Mouse (Mus musculus) thymus, adult 2 months (tissue): Measurements from ENCODE around the gene Lrrc72. TPM values are rescaled to one million over a fixed set of nuclear protein-coding genes. Genes with fewer than 3 reads are reported as not detected.

Source experiments
- DNase-seq: peaks from one replicate; pipeline ENCODE4 v3.0.0; 2021
- H3K27ac ChIP-seq: fragments of 200-500 bp; 2 replicates; pipeline ENCODE4 v1.5.1; 2012; ENCODE audit warnings: low read length, control low read depth; ENCODE audit not compliant: control insufficient read depth, insufficient read depth
- H3K27me3 ChIP-seq: fragments of 200-500 bp; 2 replicates; pipeline ENCODE4 v1.6.1; 2012; ENCODE audit warnings: mild to moderate bottlenecking, low read length, moderate library complexity, mixed read lengths; ENCODE audit not compliant: control insufficient read depth, insufficient read depth
- H3K36me3 ChIP-seq: fragments of 200-500 bp; 2 replicates; pipeline ENCODE4 v1.6.1; 2012; ENCODE audit warnings: mild to moderate bottlenecking, low read length, moderate library complexity; ENCODE audit not compliant: control insufficient read depth, insufficient read depth
- H3K4me1 ChIP-seq: fragments of 200-500 bp; replicated peaks from 2 replicates; pipeline ENCODE4 v1.6.1; 2012; ENCODE audit warnings: low read length; ENCODE audit not compliant: control insufficient read depth, insufficient read depth
- H3K4me3 ChIP-seq: fragments of 200-500 bp; 2 replicates; pipeline ENCODE4 v1.5.1; 2012; ENCODE audit warnings: mild to moderate bottlenecking, low read length, control low read depth, moderate library complexity; ENCODE audit not compliant: control insufficient read depth, insufficient read depth
- CTCF ChIP-seq: fragments of 200-500 bp; IDR thresholded peaks from 2 replicates; pipeline ENCODE4 v1.5.1; 2012; ENCODE audit warnings: mild to moderate bottlenecking, control low read depth, low read length, moderate library complexity, borderline replicate concordance; ENCODE audit not compliant: control insufficient read depth, poor library complexity, insufficient read depth; ENCODE audit errors: extremely low read depth
- POLR2A ChIP-seq: fragments of 200-500 bp; IDR thresholded peaks from 2 replicates; pipeline ENCODE4 v1.6.1; 2012; ENCODE audit warnings: mild to moderate bottlenecking, low read length, control low read depth, moderate library complexity; ENCODE audit not compliant: control insufficient read depth, poor library complexity, insufficient read depth; ENCODE audit errors: extremely low read depth
- WGBS: fragments of 180-500 bp; shearing (Covaris S2); methylation state at CpG from one replicate; pipeline ENCODE4 v1.1.7; 2018; 5-methylcytosine and 5-hydroxymethylcytosine counted together
- polyA plus RNA-seq: library from polyadenylated mRNA; depleted of rRNA; stranded (reverse); fragments of >200 nt; gene quantifications from 2 replicates; pipeline ENCODE4 v1.2.3, GENCODE M21; 2012; rRNA removed

Lrrc72 gene
- polyA plus RNA-seq: not detected in 2 replicates

GRCm38 (mm10) chr12:36253298-36253697 is at the start of gene Lrrc72:
TSS of gene Lrrc72 (minus strand) at chr12:36253398.
- H3K27ac ChIP-seq: no peak within 1 kb of the TSS
- H3K27me3 ChIP-seq: no peaks in the 10 kb centered on the region
- TF ChIP-seq POLR2A (no peak), CTCF (no peak)
- H3K4me1 ChIP-seq: no peaks in the 10 kb centered on the region
- H3K36me3 ChIP-seq: no peaks in the 10 kb centered on the region
- H3K4me3 ChIP-seq: no peak within 1 kb of the TSS
- WGBS: 97% methylated on average over 9 of the region's 9 CpGs
- no peak for DNase-seq

GRCm38 (mm10) chr12:36302326-36302725 is 49.1 kb upstream of the Lrrc72 start:
- no peaks in the 10 kb centered on the region for H3K36me3 ChIP-seq
- WGBS: 98% methylated on average over 12 of the region's 12 CpGs
- no peaks in the 10 kb centered on the region for H3K27me3 ChIP-seq
- no peak overlapping the region for H3K4me3 ChIP-seq
- TF ChIP-seq CTCF (no peak), POLR2A (no peak)
- no peaks in the 10 kb centered on the region for H3K4me1 ChIP-seq
- no peak overlapping the region for H3K27ac ChIP-seq
- no peak for DNase-seq

GRCm38 (mm10) chr12:36291346-36291745 is 38.1 kb upstream of the Lrrc72 start:
- no peak for TF ChIP-seq CTCF
- TF ChIP-seq POLR2A: no peak
- no peak overlapping the region for H3K4me3 ChIP-seq
- H3K27ac ChIP-seq: no peak overlapping the region
- no peaks in the 10 kb centered on the region for H3K27me3 ChIP-seq
- H3K4me1 ChIP-seq: no peaks in the 10 kb centered on the region
- DNase-seq: no peak
- WGBS: 89% methylated on average over 6 of the region's 6 CpGs
- H3K36me3 ChIP-seq: no peaks in the 10 kb centered on the region

GRCm38 (mm10) chr12:36290465-36290864 is 37.3 kb upstream of the Lrrc72 start:
- Histone ChIP-seq H3K27me3 (no peaks in the 10 kb centered on the region), H3K4me3 (no peak overlapping the region), H3K4me1 (no peaks in the 10 kb centered on the region), H3K27ac (no peak overlapping the region), H3K36me3 (no peaks in the 10 kb centered on the region)
- WGBS: 99% methylated on average over 4 of the region's 4 CpGs
- TF ChIP-seq POLR2A (no peak), CTCF (no peak)
- DNase-seq: no peak

- H3K4me3 ChIP-seq: no peak overlapping the region
- no peaks in the 10 kb centered on the region for H3K4me1 ChIP-seq
- no peaks in the 10 kb centered on the region for H3K27me3 ChIP-seq
- no peak overlapping the region for H3K27ac ChIP-seq
- no peaks in the 10 kb centered on the region for H3K36me3 ChIP-seq
- DNase-seq: no peak
- TF ChIP-seq POLR2A: no peak
- TF ChIP-seq CTCF: no peak
- WGBS: 96% methylated on average over 8 of the region's 8 CpGs
These were observed 36.4 kb upstream of the Lrrc72 start for GRCm38 (mm10) chr12:36289634-36290033.

- Histone ChIP-seq H3K27me3 (no peaks in the 10 kb centered on the region), H3K36me3 (no peaks in the 10 kb centered on the region), H3K27ac (no peak overlapping the region), H3K4me1 (no peaks in the 10 kb centered on the region), H3K4me3 (no peak overlapping the region)
- DNase-seq: no peak
- 76% methylated on average over 3 of the region's 3 CpGs for WGBS
- TF ChIP-seq POLR2A (no peak), CTCF (no peak)
These were observed 21.6 kb upstream of the Lrrc72 start for GRCm38 (mm10) chr12:36274823-36275222.

- WGBS: 95% methylated on average over 8 of the region's 8 CpGs
- H3K27ac ChIP-seq: no peak overlapping the region
- no peaks in the 10 kb centered on the region for H3K36me3 ChIP-seq
- H3K27me3 ChIP-seq: no peaks in the 10 kb centered on the region
- no peak for TF ChIP-seq POLR2A
- no peak for TF ChIP-seq CTCF
- DNase-seq: no peak
- H3K4me3 ChIP-seq: no peak overlapping the region
- H3K4me1 ChIP-seq: no peaks in the 10 kb centered on the region
These were observed 14.6 kb upstream of the Lrrc72 start for GRCm38 (mm10) chr12:36267670-36268246.
